Mouse (Mus musculus) kidney, adult 2 months (tissue): ENCODE data around the gene Slc22a5.

Source experiments
- CTCF ChIP-seq: fragments of 200-500 bp; conservative IDR thresholded peaks from 2 replicates; pipeline ENCODE4 v1.5.1; 2011; ENCODE audit warnings: low read depth, mild to moderate bottlenecking, control low read depth, low read length, moderate library complexity, mixed read lengths; ENCODE audit not compliant: insufficient read depth, insufficient read length
- POLR2A ChIP-seq: fragments of 200-500 bp; IDR thresholded peaks from one replicate; pipeline ENCODE4 v1.6.1; 2011; ENCODE audit warnings: low read depth, low read length, control low read depth

DNA sequence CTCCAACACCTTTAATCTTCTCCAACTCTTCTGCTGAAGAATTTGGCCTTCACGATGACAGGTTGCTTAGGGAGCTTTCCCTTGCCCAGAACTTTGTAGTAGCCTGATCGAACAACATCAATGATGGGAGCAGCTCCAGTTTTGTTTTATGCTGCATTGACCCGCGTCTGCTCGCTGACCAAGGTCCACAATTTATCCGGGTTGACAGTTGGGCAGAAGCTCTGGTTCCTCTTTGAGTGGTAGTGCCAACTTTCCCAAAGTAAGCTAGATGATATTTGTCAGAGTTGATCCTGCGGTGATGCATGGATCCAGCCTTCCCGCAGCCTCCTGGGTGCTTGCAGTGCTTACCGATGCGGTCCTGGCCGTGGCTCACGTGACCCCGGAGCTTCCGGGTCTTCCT lies 11.3 kb upstream of the Slc22a5 start:
- TF ChIP-seq POLR2A (no peak), CTCF (no peak)
